Mouse (Mus musculus): ENCODE measurements at regions not wholly inside any gene's neighbourhood (a gene's known extent, or its start where the extent isn't known, plus 50 kb on each side); places are given as distances from the start of the nearest gene placed in this dataset.

DNA sequence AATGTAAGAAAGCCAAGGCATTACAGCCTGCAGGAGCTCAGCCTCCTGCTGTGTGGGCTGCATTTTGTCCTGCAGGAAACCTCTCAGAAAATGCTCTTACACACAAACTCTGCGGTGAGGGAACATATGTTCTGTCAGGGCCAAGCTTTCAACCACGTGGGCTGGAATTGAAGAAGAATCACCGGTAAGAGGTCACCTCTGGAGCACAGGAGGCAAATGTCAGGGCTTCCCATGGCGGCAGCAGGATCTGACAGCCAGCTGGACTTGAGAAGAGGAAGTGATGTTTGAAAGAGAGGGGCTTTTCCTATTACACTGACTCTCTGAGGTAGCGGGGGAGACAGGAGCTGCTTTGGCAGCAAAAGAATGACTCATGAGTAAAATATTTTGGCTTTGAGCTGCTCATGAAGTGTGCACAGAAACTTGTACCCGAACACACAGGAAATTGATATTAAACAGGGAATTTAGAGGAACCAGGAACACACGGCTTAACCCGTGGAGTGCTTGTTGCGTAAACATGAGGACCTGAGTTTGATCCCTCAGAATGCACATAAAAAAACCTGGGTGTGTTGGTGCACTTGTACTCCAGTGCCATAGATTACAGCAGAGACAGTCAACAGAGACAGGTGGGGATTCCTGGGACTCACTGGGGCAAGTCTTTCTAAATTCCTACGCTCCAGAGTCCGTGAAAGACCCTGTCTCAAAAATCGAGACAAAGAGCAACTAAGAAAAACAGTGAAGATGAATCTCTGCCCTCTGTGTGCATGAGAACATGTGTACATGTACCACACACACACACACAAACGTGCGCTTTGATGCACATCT is 848.1 kb upstream of the A1bg start:
- peak; percentile 42 to 54 for DNase-seq (ENCODE audit: low spot score in 2 of 2)

DNA sequence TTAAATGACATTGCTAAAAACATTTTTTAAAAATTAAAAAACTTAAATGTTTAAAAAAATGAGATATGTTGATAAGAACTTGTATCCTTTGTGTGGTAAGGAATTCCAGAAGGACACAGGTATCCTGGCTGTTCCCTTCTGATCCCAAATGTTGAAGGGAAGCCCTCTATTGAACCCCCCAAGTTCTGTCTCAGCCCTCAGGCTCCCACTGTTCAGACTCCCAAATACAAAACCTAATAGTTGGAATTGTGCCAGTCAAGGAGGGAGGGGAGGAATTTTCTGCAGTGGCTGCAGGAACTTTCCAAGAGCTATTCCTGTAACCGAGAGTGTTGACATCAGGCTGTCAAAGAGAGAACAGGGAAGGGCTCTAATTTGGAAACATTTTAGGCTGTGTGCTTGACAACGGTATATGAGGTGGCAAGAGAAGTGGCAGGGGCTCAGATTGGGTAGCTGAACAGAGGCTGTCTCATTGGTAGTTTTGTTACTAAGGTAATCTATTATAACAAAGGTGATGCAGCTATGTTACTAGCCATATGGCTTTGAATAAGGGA is 843.8 kb upstream of the A1bg start:
- DNase-seq (ENCODE audit: low spot score in 2 of 2) = peak in 1 of 2 experiments; percentile 12

DNA sequence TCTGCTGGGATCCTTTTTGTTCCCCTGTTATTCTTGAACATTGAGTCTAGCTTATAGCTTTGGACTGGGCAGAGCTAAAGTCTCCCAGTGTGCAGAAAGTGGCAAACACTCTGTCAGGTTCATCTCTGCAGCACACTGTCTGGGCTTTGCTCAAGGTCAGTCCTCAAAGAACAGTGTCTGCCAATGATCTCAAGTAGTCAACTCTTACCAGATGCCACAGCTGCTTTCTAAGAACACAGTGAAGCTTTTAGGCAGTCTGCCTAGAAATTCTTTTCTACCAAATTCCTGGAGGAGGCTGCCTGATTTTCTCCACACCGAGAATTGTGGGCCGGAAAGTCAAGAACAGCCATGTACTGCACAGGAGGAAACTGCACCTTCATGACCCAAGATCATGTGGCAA is 831.0 kb upstream of the A1bg start:
- peak; percentile 11 to 21 for DNase-seq (ENCODE audit: low spot score in 2 of 2)

DNA sequence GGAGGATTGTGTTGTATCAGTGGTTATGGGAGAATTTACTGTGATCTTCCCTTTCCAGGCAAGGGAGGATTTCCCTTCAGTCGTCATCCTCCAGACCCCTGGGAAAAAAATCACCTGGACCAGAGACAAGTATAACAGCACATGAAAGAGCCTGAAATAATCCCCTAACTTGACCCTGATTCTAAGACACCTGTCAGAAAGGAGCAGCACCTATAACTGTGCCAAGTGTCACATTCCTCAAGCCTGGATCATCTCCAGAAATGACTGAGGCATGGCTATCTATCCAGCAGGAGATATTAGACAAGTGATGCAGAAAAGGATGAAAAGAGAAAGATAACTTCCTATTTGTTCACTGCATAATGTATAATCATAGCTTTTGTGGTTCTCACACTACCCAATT is 800.9 kb upstream of the A1bg start:
- no peak for DNase-seq (ENCODE audit: low spot score in 2 of 2)

DNA sequence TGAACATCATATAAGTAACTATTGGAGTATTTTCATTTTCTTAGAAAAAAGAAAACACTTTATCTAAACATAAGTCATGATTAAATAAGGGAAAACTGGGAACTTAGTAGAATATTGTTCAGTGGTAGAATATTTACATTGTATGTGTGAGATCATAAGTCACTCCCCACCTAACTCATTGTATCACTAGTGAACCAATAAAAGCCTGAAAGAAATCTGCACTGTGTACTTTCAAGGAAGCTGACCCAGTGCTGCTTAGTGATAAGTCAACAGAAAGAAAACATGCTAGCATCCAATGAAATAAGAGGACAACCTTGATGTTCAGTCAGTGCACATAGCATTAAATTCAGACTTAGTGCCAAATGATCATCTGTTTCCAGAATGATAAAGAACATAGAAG is 795.7 kb upstream of the A1bg start:
- no peak for DNase-seq (ENCODE audit: low spot score in 2 of 2)

DNA sequence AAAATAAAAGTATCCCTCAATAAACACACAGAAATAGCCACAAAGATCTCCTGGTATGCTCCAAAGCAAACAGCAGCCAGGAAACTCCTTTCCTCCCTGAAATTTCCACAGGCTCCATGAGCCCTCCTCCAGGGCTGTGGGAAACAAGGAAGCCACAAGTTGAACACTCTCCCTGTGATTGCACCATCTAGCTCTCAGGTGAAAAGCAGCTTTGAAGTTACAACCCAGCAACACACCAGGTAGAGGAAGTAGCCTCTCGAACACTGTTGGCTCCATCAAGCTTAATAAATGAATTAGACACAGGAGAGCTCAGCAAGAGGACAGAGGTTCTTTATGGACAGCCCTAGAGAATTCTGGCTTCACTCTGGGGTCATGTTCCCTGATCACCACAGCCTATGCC is 794.4 kb upstream of the A1bg start:
- no peak for DNase-seq (ENCODE audit: low spot score in 2 of 2)

DNA sequence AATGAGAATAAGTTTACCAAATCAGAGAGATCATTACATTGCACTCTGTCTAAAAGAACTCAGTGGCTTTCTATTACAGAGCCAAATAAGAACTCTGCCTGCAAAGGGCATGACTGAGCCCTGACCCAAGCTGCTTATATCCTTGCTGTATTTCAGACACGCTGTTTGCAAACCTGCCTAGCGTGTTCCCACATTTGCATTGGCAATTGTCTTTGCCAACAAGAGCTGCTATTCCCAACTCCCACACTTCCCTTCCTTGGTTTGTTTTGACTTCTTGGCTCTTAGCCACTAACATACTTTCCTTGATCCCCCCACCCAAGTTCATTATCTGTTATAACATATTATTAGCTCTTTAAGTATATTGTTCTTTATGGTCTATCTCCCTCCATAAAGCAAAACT is 791.1 kb upstream of the A1bg start:
- no peak for DNase-seq (ENCODE audit: low spot score in 2 of 2)

DNA sequence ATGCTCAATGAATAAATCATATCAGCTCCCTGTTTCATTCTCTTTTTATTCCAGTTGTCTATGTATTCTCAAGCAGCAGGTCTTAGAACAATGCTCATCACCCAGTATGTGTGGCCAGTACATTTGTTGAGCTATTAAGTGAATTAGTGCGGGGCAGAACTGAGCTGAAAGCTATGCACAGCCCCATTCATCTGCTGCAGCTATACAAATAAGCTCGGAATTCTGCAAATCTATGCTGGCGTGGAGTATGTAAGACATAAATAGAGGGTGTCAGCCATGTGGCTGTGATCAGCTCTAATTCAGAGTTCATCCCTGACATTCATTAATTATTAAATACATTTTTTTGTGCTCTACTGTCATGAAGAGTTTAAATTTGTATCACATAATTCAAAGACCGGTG is 786.1 kb upstream of the A1bg start:
- DNase-seq (ENCODE audit: low spot score in 2 of 2) = no peak

DNA sequence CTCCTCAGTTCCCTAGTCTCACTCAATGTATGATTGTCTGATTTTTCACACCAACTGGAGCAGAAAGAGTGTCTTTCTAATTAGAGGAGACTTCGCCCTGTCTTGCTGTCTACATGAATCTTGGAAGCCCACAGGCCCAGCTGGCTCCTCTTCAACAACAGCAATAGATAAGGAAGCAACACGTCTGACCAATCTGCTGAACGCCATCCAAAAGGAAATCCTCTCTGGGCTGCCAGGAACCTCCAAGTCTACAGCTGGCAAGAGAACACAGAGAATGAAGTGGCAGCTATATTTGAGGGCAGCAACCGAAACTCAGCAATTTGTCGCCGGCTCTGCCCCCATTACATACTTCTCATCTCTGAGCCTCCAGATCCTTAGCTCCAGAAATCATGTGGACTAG is 785.1 kb upstream of the A1bg start:
- DNase-seq (ENCODE audit: low spot score in 2 of 2) = peak; percentile 26 to 30

DNA sequence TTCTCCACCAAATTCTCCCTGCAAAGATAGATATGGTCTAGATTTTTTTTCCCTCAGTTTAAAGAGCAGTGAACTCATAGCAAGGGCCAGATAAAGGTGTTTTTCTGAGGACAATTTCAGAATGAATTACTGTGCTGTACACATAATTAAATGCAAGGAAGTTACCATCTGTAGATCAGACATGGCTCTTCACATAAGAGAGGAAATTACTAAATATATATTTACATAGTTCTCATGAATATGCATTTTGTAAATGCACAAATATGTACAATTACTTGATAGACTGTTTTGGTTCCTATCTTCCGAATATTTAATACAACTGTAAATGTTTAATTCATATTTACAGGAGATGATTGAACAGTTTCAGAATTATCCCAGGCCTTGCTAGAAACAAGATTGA is 769.9 kb upstream of the A1bg start:
- DNase-seq (ENCODE audit: low spot score in 2 of 2) = no peak

DNA sequence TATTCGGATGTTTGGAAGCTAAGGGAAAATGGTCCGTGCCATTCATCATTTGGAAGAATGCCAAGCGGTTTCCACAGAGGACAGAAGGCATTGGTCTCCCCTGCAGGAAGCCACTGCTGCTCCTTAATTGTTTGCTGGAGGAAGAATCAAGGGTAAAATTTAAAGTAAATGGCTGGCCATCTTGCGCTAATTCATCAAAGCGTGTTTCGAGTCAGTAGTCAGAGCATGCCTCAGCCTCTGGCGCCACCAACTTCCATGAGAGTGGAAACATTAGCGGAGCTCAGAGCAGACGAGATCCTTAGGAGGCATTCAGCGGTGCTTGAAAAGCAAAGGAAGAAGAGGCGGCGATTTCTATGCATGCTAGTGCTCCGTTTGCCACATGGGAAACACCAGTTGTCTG is 767.6 kb upstream of the A1bg start:
- DNase-seq (ENCODE audit: low spot score in 2 of 2) = peak; percentile 23 to 32

DNA sequence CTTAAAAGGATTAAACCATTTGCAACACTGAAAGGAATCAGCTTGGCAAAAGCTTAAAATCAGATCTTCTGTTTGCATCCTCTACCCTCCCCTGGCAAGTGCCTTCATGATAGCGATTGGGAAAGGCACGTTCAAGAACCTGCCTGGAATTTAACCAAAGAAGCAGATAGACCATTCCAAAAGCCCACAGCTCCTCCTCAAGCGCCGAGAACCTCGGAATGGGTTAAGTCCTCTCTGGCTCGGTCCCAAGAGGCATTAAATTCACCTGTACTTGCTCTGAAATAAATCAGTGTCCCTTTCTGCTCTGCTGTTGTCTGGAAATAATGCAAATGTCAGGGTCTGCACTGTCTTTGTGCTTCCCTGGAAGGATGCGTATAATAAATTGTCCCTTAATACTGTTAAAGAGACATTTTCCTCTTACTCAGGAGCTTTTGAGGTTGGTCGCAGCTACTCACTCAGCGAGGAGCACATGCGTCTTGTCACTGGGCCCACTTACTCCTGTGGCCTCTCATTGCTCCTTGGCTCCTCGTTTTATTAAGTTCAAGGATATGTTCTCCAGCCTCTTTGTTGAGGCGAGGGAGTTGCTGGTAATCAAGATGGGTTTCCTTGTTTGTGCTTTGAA is 767.1 kb upstream of the A1bg start:
- no peak for DNase-seq (ENCODE audit: low spot score in 2 of 2)

DNA sequence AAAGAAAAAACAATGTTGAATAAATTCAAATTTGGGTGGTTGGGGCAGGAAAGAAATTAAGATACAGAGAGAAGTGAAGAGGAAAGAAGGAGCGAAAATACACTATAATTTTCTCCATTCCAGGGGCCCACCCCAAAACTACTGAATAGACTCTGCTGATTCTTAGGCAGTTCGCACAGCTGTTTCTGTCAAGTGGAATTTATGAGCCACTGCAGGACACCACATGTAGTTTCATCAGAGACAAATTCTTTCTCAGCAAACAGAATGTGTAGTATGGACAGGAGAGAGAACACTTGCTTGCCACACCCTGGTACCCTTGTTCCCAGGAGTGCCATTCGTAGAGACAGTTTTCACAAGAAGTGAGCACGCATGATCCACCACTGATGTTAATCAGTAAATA is 760.2 kb upstream of the A1bg start:
- DNase-seq (ENCODE audit: low spot score in 2 of 2) = no peak

DNA sequence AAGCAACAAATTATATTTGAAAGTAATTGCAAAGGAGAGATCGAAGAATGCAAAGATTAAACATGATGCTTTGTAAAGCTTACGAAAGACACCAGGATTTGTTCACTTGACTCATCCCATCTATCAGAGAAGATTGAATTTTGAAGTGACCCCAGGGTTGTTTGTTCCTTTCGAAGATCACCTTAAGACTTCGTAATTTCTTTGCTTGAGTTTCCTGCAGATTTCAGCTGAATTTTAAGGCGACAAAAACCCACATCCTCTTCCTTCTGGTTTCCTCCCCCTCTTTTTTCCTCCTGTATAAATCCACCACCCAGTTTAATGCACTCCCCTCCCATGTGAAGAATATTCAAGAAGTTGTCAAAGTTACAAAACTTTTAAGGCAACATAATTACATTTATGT is 747.7 kb upstream of the A1bg start:
- DNase-seq (ENCODE audit: low spot score in 2 of 2) = no peak

DNA sequence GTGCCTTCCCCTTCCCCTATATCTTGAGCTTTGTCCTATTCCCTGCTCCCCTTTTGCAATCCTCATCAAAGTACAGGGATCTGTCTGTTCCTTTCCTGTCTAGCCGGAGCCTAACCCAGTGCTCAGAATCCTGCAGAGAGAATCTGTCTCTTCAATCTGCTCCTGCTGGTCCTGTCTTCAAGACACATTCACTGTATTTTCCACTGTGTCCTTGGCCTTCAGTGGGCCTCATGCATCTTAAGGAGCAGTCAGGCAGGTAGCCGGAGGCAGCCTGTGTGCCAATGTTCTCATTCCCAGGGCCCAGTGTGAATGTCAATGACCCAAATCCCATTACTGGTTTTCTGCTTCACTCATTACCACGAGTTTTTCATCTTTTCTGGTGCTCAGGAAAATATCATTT is 737.8 kb upstream of the A1bg start:
- DNase-seq (ENCODE audit: low spot score in 2 of 2) = peak in 1 of 2 experiments; percentile 6

DNA sequence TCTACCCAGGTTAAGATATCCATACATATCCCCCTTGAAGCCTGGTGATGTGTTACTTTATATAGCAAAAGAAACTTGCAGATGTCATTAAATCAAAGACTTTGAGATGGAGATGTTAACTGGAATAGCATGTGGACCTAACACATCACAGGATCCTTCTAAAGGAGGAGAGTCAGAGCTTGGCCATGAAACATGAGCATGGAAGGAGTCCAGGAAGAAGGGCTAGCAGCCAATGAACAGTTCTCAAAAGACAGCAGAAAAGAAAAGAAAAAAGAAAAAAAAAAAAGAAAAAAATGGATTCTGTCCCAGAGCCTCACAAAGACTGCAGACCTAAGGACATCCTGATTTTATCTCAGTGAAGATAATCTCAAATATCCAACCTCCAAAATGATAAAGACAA is 734.1 kb upstream of the A1bg start:
- DNase-seq (ENCODE audit: low spot score in 2 of 2) = peak in 1 of 2 experiments; percentile 11

DNA sequence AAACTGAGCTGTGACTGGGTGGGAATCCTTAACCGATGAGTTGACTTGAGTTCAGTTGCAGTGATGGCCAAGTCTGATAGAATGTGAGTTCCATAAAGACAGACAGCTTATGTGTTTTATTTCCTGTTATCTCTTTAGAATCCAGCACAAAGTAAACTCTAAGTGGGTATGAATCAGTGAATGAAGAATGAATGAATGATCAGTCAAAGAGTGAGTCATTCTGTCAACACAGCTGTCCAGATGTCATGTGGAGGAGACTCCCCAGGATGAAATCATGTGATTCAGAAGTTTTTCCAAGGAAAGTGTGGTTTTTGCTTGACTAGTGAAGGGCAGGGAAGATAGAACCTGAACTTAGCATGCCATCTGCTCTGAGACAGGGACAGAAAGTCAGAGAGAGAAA is 732.0 kb upstream of the A1bg start:
- no peak for DNase-seq (ENCODE audit: low spot score in 2 of 2)

DNA sequence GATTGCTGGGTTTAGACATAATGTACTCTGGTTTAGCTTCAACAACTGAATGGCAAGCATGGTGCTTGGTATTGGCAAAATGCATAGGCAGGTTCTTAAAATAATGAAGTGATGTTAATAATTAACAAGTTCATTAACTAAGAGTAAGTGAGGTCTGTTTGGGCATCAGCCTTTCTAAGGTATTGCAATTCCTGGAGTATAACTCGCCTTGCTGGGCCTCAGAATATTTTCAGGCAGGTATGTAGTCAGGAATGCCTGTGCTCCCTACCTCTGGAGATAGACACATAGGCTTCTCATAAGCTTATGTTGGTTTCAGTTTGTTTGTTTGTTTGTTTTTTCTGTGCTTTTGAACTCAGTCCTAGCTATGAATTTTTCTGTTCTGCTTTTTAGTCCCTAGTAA is 731.0 kb upstream of the A1bg start:
- DNase-seq (ENCODE audit: low spot score in 2 of 2) = no peak

DNA sequence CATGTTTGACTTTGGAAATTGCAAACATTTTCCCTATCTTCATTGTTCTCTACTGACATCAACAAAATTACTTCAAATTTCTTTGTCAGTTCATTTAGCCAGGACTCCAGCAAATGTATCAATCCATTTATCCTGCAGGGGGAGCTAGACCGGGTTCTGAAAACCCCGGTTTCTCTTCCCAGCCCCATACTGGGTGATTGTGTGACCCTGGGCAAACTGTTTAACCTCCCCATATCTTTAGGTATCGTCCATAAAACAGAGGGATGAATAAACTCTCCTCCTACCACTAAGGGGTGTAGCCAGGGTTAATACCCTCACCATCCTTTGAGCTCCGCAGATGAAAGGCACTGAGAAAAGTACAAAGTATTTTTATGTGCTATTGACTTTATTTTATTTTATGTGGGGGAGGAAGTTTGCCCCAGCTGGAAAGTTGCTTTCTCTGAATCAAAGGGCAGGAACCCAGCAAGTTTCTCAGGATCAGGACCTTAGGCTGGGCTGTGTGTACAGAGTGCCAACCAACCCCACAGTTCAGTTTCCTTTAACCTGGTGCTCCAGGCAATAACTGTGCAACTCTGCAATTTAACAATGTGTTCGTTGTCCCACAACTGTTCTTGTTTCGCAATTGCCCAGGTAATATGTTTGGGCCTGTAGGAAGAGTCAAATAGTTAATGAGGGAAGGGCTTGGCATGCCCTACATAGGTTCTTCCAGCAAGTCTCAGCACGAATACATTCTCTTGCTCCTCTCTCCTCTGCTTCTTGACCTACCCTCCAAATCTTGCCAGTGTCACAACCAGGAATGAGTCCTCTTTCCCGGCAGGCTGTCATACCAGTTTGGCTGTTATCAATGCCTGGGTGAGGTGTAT is 696.1 kb upstream of the A1bg start:
- no peak for DNase-seq (ENCODE audit: low spot score in 2 of 2)

DNA sequence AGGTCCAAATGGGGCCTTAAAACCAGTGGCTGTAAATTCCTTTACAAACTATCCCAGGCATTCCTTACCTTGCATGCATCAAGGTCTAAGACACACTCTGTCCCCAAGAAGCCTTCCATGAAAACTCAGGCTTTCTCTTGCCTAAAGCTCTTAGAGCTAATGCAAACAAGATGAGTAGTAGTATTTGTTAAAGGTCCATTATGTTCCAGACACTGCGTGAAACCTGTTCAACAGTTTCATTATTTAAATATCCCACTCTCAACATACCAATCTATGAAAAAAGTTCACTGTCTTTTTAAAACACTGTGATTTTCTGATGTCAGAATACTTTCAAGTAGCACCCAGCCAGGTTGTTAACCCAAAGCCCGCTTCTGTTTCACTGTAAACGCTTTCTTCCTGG is 687.9 kb upstream of the A1bg start:
- DNase-seq (ENCODE audit: low spot score in 2 of 2) = no peak

DNA sequence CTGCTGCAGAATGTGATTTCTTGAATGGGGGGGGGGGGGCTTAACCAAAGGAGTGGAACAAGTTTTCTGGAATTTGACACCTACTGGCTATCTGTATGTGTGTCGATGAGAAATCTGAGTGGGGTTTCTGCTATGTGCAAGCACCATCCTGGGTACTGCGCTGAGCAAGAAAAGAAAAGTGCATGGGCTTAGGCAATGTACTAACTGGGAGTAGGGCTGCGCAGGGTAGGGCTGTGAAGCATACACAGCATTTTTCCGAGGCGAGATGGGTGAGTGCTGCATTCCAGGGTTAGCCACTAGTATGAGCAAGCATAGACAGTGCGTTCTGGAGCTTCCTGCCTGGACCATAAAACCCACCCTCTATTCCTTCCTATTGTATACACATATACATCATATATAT is 686.8 kb upstream of the A1bg start:
- DNase-seq (ENCODE audit: low spot score in 2 of 2) = no peak

DNA sequence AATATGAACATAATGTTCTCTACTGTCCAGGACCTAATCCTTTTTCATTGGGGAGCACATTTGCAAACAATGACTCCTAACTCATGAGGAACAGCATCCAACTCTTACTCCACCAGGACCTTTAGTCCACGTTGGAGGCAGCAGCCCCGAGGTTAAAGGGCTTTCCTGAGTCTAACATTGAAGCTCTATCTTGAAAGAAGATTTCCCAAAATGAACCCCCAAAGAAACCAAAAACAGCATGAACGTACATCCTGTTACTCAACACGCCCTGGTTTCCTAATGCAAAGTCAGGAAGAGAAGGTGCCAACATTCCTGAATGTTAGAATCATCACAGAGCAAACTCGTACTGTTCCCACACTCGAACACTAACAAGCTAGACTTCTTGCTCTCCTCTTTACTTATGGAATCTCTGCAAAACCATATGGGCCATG is 685.5 kb upstream of the A1bg start:
- no peak for DNase-seq (ENCODE audit: low spot score in 2 of 2)
